Mouse (Mus musculus) bone marrow, adult 2 months (tissue): Measurements from ENCODE around the gene Fam8a1.

Source experiments
- CTCF ChIP-seq: fragments of 200-500 bp; IDR thresholded peaks from 2 replicates; pipeline ENCODE4 v1.5.1; 2011; ENCODE audit warnings: low read length, control low read depth; ENCODE audit not compliant: control insufficient read depth, insufficient read depth
- POLR2A ChIP-seq: fragments of 200-500 bp; IDR thresholded peaks from 2 replicates; pipeline ENCODE4 v1.6.1; 2011; ENCODE audit warnings: low read depth, mild to moderate bottlenecking, control low read depth, low read length, borderline replicate concordance; ENCODE audit not compliant: control insufficient read depth

DNA sequence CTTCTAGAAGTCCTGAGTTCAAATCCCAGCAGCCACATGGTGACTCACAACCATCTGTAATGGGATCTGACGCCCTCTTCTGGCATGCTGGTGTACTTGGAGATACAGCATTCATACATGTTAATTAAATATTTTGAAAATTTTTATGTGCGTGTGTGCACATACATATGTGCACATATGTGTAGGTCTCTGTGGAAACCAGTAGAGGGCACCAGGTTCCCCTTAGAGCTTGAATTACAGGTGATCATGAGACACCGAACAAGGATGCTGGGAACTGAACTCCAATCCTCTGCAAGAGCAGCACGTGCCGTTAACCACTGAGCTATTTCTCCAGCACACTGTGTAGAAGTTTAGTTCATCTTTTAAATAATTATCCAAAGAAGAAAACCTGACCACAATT, 10.1 kb upstream of the Fam8a1 start:
- TF ChIP-seq CTCF (no peak), POLR2A (no peak)
